Mouse (Mus musculus) c-Kit-negative CD71-positive TER-119-positive erythroid progenitor cells, embryonic 14.5 days (primary cell): Measurements from ENCODE around the gene Gls.
A peak's percentile ranks its signal among the peaks of the same experiment; 100 is the strongest.

Source experiments
- DNase-seq: peaks from one replicate; pipeline ENCODE4 v3.0.0-alpha.2; 2013; ENCODE audit warnings: low read depth, low spot score

Gene Gls

GRCm38 (mm10) chr1:52248899-52249556 lies 16.0 kb upstream of the Gls start:
- no peak for DNase-seq

GRCm38 (mm10) chr1:52242270-52242669 lies 9.2 kb upstream of the Gls start:
- DNase-seq: no peak

DNA sequence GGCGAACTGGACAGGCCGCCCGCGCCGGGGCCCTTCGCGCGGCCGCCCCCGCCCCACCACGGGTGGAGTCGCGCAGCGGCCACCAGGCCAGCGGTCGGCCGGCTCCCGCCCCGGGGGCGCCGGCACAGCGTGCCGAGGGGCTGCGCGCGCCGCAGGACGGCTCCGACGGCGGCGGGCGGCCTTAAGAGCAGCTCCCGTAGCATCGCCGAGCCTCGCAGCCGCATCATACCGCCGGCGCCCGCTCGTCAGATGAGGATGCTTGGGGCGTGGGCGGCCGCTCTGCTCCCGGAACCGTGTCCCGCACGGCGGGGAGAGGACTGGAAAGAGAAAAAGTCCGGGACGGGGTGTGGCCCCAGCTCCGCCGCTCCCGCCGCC lies 279 bp downstream of the Gls start:
- DNase-seq: no peak

- peak; percentile 41 for DNase-seq
Observed at GRCm38 (mm10) chr1:52231939-52232765, 880 bp downstream of the Gls start.

DNA sequence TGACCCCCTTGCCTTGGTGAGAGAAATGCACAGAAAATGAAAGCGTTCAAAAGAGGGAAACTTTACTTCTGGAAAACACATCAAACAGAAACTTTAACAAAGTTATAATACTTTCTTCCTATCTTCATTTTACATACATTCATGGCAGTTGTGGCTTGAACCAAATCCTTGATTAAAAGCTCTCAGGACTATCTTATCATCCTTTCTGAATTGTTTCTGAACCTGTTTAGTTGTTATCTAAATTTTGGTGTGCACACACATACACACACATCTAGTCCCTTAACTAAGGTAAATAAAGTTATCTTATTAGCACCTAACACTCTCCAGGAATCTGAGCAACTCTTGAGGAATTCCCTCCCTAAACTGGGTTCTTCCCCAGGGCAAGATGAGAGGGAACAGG lies 2.6 kb downstream of the Gls start:
- no peak for DNase-seq

- DNase-seq: no peak
Observed at GRCm38 (mm10) chr1:52228178-52228577, 4.9 kb downstream of the Gls start.

GRCm38 (mm10) chr1:52226416-52226815 lies 6.6 kb downstream of the Gls start:
- no peak for DNase-seq

GRCm38 (mm10) chr1:52216766-52217165 lies 16.3 kb downstream of the Gls start:
- no peak for DNase-seq

- DNase-seq: no peak
Observed at GRCm38 (mm10) chr1:52182992-52183391, 50.0 kb downstream of the Gls start.

- no peak for DNase-seq
Observed at GRCm38 (mm10) chr1:52181994-52182393, 51.0 kb downstream of the Gls start.

DNA sequence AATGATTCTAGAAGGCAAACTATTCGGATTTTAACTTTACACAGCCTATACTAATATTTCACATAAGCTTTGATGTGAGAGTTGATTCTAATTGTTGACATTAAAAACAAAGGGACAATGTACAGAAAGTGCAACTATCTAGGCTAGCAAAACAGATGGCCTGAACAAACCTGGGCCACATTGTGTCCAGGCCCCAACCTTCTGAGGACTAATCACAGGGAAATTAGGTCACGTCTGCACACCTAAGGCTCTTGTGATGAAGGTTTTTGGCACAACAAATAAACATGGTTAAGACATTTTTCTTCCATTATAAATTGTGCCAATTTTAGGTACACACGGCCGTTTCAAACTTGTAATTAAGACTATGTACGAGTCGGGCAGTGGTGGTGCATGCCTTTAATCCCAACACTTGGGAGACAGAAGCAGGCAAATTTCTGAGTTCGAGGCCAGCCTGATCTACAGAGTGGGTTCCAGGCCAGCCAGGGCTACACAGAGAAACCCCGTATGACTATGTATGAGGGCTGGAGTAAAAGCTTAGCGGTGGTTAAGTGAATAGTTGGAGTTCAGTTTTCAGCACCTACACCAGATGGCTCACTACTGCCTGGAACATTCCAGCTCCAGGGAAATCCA lies 53.0 kb downstream of the Gls start:
- DNase-seq: no peak

- no peak for DNase-seq
Observed at GRCm38 (mm10) chr1:52176999-52177398, 56.0 kb downstream of the Gls start.

DNA sequence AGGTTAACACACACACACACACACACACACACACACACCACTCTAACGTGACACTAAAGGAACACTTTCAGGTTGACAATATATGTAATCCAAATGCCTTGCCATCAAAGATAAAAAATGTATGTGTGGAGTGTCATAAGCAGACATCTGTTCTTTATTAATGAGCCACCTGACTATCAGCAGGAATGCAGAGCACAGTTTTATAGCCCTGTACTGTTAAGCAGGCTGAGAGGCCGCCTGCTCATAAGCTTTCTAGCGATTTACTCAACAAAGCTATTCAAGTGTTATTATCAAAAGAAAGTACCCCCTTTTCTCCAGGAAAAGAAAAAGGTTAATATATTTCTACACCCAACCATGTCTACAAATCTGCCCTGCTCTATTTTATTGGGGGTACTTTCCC lies 57.0 kb downstream of the Gls start:
- no peak for DNase-seq

- DNase-seq: no peak
Observed at GRCm38 (mm10) chr1:52175321-52175720, 57.7 kb downstream of the Gls start.

GRCm38 (mm10) chr1:52171271-52171670 lies 61.8 kb downstream of the Gls start:
- DNase-seq: no peak

DNA sequence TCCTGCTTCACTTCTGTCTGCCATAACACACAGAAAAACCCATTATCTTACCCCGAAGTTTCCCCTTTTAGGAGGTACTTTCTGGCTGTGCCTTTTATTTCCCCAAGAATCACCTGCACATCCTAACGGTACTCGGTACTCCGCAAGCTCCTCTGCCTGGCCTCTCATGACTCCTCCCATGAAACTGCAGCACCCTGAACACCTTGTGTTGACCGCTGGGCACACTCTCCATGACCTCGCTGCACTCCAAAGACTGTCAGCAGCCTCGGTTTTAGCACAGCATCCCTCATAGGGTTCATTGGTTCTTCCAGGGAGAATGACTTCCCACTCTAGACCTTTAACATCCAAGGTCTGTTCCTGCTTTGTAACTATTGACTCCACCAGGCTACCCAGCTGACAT lies 62.3 kb downstream of the Gls start:
- DNase-seq: no peak

GRCm38 (mm10) chr1:52170057-52170456 lies 63.0 kb downstream of the Gls start:
- DNase-seq: no peak

- DNase-seq: no peak
Observed at GRCm38 (mm10) chr1:52166652-52167220, 66.3 kb downstream of the Gls start.

DNA sequence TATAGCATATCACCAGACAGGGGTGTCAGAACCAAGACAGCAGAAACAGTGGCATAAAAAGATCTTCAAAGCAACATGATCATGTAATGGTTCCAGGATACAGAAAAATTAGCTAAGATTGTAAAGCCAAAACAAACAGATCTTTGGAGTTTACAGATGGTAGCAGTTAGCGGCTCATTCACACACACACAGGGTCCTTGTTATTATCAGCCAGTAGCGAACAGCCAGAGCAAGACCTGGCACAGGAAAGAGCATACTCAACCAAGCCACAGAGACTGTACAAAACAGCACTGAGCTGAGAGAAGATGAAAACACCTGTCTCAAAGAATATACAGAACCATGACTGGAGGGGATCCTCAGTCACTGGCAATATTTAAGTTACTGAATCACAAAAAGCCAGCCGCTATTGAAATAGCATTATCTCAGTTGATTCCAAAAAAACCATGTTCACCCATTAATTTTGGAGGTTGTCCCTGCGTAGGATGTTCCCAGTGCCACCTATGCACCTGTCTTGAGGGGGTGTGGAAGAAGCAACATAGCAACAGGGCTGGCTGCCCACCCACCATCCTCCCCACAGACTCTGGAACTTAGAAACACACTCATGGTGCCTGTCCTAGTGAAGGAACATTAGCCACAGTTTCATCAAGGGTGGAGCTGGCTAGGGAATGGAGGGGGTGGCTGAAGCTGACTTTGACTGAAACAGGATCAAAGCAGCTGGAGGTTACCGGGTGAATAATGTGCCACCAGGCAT lies 69.2 kb downstream of the Gls start:
- no peak for DNase-seq

- no peak for DNase-seq
Observed at GRCm38 (mm10) chr1:52161151-52161550, 71.9 kb downstream of the Gls start.

DNA sequence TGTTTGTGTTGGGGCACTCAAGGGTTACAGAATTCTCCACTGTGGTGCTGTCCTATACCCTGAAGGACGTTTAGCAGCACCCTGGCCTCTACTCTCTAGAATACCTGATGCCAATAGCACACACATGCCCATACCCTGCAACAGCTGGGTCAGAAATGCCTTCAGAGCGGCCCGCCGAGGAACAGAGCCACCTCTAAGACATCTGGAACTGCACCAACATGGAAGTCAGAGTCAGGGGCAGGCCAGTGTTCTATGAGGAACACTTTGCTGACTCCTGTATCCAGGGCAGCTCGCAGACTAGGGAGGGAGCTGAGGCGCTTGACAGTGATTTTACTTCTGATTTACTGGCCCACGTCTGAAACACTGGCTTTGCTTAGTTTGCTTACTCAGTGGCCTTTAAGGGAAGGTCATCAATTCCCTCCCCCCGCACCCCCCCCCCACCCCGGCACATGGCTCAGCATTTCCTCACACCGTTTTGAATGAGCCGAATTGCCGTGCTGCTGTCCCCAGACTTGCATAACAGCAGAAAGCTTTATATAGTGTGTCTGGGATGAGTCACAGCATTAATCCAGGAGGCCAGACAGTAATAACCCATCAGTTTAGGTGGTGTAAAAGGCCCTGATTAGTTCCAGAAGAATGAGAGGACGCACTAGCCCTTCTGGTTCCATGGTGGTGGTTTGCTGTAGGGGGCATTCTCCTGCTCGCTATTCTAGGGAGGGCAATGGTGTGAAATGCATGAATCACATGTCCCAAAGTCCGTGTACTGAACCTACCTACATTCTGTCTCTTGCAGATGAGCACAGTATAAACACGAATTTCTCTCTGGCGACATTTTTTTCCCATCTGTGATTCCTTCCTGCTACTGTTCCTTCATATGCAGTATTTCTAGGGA lies 74.3 kb downstream of the Gls start:
- DNase-seq: no peak
